Mouse (Mus musculus) myocyte (in vitro differentiated cells): ENCODE results near the gene Ppp2r5c.

ENCODE experiments used
- MAX ChIP-seq: IDR thresholded peaks from one replicate; pipeline ENCODE4 v1.6.1; 2011; ENCODE audit warnings: low read depth, mild to moderate bottlenecking, control low read depth
- POLR2A ChIP-seq: IDR thresholded peaks from one replicate; pipeline ENCODE4 v1.6.1; 2011; ENCODE audit warnings: low read depth, mild to moderate bottlenecking, control low read depth, moderate library complexity; ENCODE audit not compliant: insufficient read length
- TCF12 ChIP-seq: IDR thresholded peaks from one replicate; pipeline ENCODE4 v1.6.1; 2011; ENCODE audit warnings: mild to moderate bottlenecking, control low read depth; ENCODE audit not compliant: poor library complexity, insufficient read depth, severe bottlenecking

DNA sequence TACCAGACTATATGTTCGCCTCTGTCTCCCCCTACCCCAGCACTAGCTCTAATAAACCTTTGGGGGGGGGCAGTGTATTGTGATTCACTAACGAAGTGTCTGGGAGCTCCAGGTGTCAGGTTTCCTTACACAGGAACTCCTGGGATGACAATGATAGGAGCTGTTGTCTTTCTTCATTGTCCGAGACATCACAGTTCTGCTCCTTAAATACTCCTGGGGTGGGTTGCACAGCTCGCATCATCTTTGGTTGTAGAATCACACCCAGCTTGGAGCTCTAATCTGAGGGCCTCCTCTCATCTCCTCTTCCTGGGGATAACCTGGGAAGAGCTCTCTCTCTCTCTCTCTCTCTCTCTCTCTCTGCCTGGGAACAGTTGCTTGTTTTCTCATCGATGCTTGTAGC lies 94.6 kb downstream of the Ppp2r5c start:
- TF ChIP-seq TCF12 (no peak), POLR2A (no peak), MAX (no peak)
